Mouse (Mus musculus): ENCODE data around the gene Zdhhc14. TPM values are rescaled to one million over a fixed set of nuclear protein-coding genes. Genes with fewer than 3 reads are reported as not detected.

Zdhhc14 gene
- polyA plus RNA-seq, 1 experiment from 2014 or later, result 9.4 TPM

- Histone ChIP-seq H3K27ac (ENCODE audit: low read length) (no peak overlapping the region), H3K36me3 (ENCODE audit: control insufficient read depth, insufficient read depth, low read length) (no peaks in the 10 kb centered on the region), H3K9ac (ENCODE audit: low read depth, low read length) (no peak overlapping the region), H3K9me3 (replicated peaks; ENCODE audit: control insufficient read depth, low read length, poor library complexity, severe bottlenecking) (no peaks in the 10 kb centered on the region), H3K4me2 (ENCODE audit: low read length) (no peak overlapping the region), H3K27me3 (ENCODE audit: control insufficient read depth, insufficient read depth, low read depth, low read length) (no peaks in the 10 kb centered on the region), H3K4me1 (ENCODE audit: control insufficient read depth, insufficient read depth, low read length) (no peaks in the 10 kb centered on the region), H3K4me3 (ENCODE audit: low read depth, low read length) (no peak overlapping the region)
- WGBS, result 85% methylated on average over 4 of the region's 4 CpGs
- no peak for ATAC-seq
Measured at GRCm38 (mm10) chr17:5598999-5599398, 106.6 kb downstream of the Zdhhc14 start.

- Histone ChIP-seq H3K27me3 (ENCODE audit: control insufficient read depth, insufficient read depth, low read depth, low read length) (no peaks in the 10 kb centered on the region), H3K36me3 (ENCODE audit: control insufficient read depth, insufficient read depth, low read length) (no peaks in the 10 kb centered on the region), H3K4me1 (ENCODE audit: control insufficient read depth, insufficient read depth, low read length) (peaks cover 5% of the 10 kb centered on the region), H3K9me3 (replicated peaks; ENCODE audit: control insufficient read depth, low read length, poor library complexity, severe bottlenecking) (no peaks in the 10 kb centered on the region), H3K27ac (ENCODE audit: low read length) (no peak overlapping the region), H3K4me2 (ENCODE audit: low read length) (no peak overlapping the region), H3K4me3 (ENCODE audit: low read depth, low read length) (no peak overlapping the region), H3K9ac (ENCODE audit: low read depth, low read length) (no peak overlapping the region)
- ATAC-seq, result no peak
- WGBS, result 92% methylated on average over 8 of the region's 8 CpGs
Measured at GRCm38 (mm10) chr17:5600505-5601027, 108.2 kb downstream of the Zdhhc14 start.

- H3K9ac ChIP-seq (ENCODE audit: low read depth, low read length), result no peak overlapping the region
- H3K27ac ChIP-seq (ENCODE audit: low read length), result no peak overlapping the region
- no peaks in the 10 kb centered on the region for H3K9me3 ChIP-seq (replicated peaks; ENCODE audit: control insufficient read depth, low read length, poor library complexity, severe bottlenecking)
- H3K4me3 ChIP-seq (ENCODE audit: low read depth, low read length), result no peak overlapping the region
- WGBS, result 83% methylated on average over 6 of the region's 6 CpGs
- ATAC-seq, result no peak
- H3K27me3 ChIP-seq (ENCODE audit: control insufficient read depth, insufficient read depth, low read depth, low read length), result no peaks in the 10 kb centered on the region
- H3K4me2 ChIP-seq (ENCODE audit: low read length), result no peak overlapping the region
- peaks cover 9% of the 10 kb centered on the region for H3K4me1 ChIP-seq (ENCODE audit: control insufficient read depth, insufficient read depth, low read length)
- H3K36me3 ChIP-seq (ENCODE audit: control insufficient read depth, insufficient read depth, low read length), result no peaks in the 10 kb centered on the region
Measured at GRCm38 (mm10) chr17:5601953-5602352, 109.6 kb downstream of the Zdhhc14 start.

- Histone ChIP-seq H3K36me3 (ENCODE audit: control insufficient read depth, insufficient read depth, low read length) (no peaks in the 10 kb centered on the region), H3K9me3 (replicated peaks; ENCODE audit: control insufficient read depth, low read length, poor library complexity, severe bottlenecking) (no peaks in the 10 kb centered on the region), H3K4me3 (ENCODE audit: low read depth, low read length) (no peak overlapping the region), H3K27me3 (ENCODE audit: control insufficient read depth, insufficient read depth, low read depth, low read length) (no peaks in the 10 kb centered on the region), H3K27ac (ENCODE audit: low read length) (peak overlapping the region; percentile 54), H3K4me2 (ENCODE audit: low read length) (no peak overlapping the region), H3K9ac (ENCODE audit: low read depth, low read length) (peak overlapping the region; percentile 0; the same call in 1 of the 2 replicates), H3K4me1 (ENCODE audit: control insufficient read depth, insufficient read depth, low read length) (peaks cover 9% of the 10 kb centered on the region)
- ATAC-seq, result peak; percentile 60
- WGBS, result 51% methylated on average over 8 of the region's 8 CpGs
Measured at GRCm38 (mm10) chr17:5606151-5606591, 113.8 kb downstream of the Zdhhc14 start.

- H3K9ac ChIP-seq (ENCODE audit: low read depth, low read length), result no peak overlapping the region
- no peaks in the 10 kb centered on the region for H3K9me3 ChIP-seq (replicated peaks; ENCODE audit: control insufficient read depth, low read length, poor library complexity, severe bottlenecking)
- peaks cover 9% of the 10 kb centered on the region for H3K4me1 ChIP-seq (ENCODE audit: control insufficient read depth, insufficient read depth, low read length)
- no peaks in the 10 kb centered on the region for H3K36me3 ChIP-seq (ENCODE audit: control insufficient read depth, insufficient read depth, low read length)
- H3K4me2 ChIP-seq (ENCODE audit: low read length), result no peak overlapping the region
- WGBS, result 70% methylated on average over 7 of the region's 7 CpGs
- no peaks in the 10 kb centered on the region for H3K27me3 ChIP-seq (ENCODE audit: control insufficient read depth, insufficient read depth, low read depth, low read length)
- no peak overlapping the region for H3K4me3 ChIP-seq (ENCODE audit: low read depth, low read length)
- no peak for ATAC-seq
- no peak overlapping the region for H3K27ac ChIP-seq (ENCODE audit: low read length)
Measured at GRCm38 (mm10) chr17:5607352-5607751, 115.0 kb downstream of the Zdhhc14 start.

GRCm38 (mm10) chr17:5609875-5610552, 117.7 kb downstream of the Zdhhc14 start:
- H3K9me3 ChIP-seq (replicated peaks; ENCODE audit: control insufficient read depth, low read length, poor library complexity, severe bottlenecking), result no peaks in the 10 kb centered on the region
- no peak overlapping the region for H3K9ac ChIP-seq (ENCODE audit: low read depth, low read length)
- no peak overlapping the region for H3K4me2 ChIP-seq (ENCODE audit: low read length)
- no peaks in the 10 kb centered on the region for H3K36me3 ChIP-seq (ENCODE audit: control insufficient read depth, insufficient read depth, low read length)
- H3K4me3 ChIP-seq (ENCODE audit: low read depth, low read length), result no peak overlapping the region
- no peak for ATAC-seq
- WGBS, result 86% methylated on average over 4 of the region's 4 CpGs
- H3K4me1 ChIP-seq (ENCODE audit: control insufficient read depth, insufficient read depth, low read length), result peaks cover 9% of the 10 kb centered on the region
- H3K27ac ChIP-seq (ENCODE audit: low read length), result no peak overlapping the region
- no peaks in the 10 kb centered on the region for H3K27me3 ChIP-seq (ENCODE audit: control insufficient read depth, insufficient read depth, low read depth, low read length)

- ATAC-seq, result no peak
- Histone ChIP-seq H3K36me3 (ENCODE audit: control insufficient read depth, insufficient read depth, low read length) (no peaks in the 10 kb centered on the region), H3K27me3 (ENCODE audit: control insufficient read depth, insufficient read depth, low read depth, low read length) (no peaks in the 10 kb centered on the region), H3K9me3 (replicated peaks; ENCODE audit: control insufficient read depth, low read length, poor library complexity, severe bottlenecking) (no peaks in the 10 kb centered on the region), H3K4me3 (ENCODE audit: low read depth, low read length) (no peak overlapping the region), H3K9ac (ENCODE audit: low read depth, low read length) (no peak overlapping the region), H3K4me2 (ENCODE audit: low read length) (no peak overlapping the region), H3K27ac (ENCODE audit: low read length) (no peak overlapping the region), H3K4me1 (ENCODE audit: control insufficient read depth, insufficient read depth, low read length) (no peaks in the 10 kb centered on the region)
- 81% methylated on average over 4 of the region's 4 CpGs for WGBS
Measured at GRCm38 (mm10) chr17:5612236-5612635, 119.9 kb downstream of the Zdhhc14 start.

- no peaks in the 10 kb centered on the region for H3K27me3 ChIP-seq (ENCODE audit: control insufficient read depth, insufficient read depth, low read depth, low read length)
- no peaks in the 10 kb centered on the region for H3K36me3 ChIP-seq (ENCODE audit: control insufficient read depth, insufficient read depth, low read length)
- no peak overlapping the region for H3K4me2 ChIP-seq (ENCODE audit: low read length)
- H3K4me3 ChIP-seq (ENCODE audit: low read depth, low read length), result no peak overlapping the region
- no peaks in the 10 kb centered on the region for H3K9me3 ChIP-seq (replicated peaks; ENCODE audit: control insufficient read depth, low read length, poor library complexity, severe bottlenecking)
- H3K4me1 ChIP-seq (ENCODE audit: control insufficient read depth, insufficient read depth, low read length), result 0 out of 2 replicates have a peak, but pooled peaks cover 2% of the 10 kb centered on the region
- no peak for ATAC-seq
- 77% methylated on average over 9 of the region's 9 CpGs for WGBS
- H3K27ac ChIP-seq (ENCODE audit: low read length), result no peak overlapping the region
- H3K9ac ChIP-seq (ENCODE audit: low read depth, low read length), result no peak overlapping the region
Measured at GRCm38 (mm10) chr17:5614771-5615318, 122.5 kb downstream of the Zdhhc14 start.
